Mouse (Mus musculus): ENCODE measurements around the gene Anp32a.

Gene Anp32a

DNA sequence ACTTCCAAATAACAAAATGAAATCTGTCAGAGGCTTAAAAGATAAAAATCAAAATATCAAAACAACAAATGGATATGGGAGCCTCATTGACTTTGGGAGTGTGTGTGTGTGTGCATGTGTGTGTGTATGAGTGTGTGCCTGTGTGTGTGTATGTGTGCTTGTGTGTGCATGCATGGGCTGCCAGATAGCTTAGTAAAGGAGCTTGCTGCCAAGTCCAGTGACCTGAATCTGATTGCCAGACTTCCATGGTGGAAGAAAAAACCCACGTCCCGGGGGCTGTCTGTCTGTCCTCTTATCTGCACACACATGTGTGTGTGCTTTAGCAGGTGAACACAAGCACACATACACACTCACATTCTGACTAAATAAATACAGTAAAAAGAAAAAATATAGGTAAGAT lies 52.4 kb downstream of the Anp32a start:
- ATAC-seq (ENCODE audit: insufficient number of reproducible peaks, low FRiP score, low TSS enrichment): no peak

DNA sequence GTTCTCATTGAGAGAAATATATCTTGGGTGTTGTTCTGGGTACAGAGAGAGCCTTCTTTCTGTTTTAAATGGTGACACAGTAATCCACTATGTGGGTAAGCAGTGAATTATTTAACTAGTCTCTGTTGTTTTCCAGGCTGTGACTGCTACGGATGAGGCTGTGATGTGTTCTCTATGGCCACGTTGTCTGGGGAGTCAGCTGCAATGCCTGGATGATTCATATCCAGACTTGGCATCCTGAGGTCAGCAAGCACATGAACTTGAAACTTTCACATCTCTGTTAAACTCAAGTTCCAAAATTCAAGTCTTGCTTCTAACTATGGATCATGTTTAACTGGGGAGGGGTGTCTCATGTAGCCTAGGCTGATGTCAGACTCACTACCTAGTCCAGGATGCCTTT lies 53.1 kb downstream of the Anp32a start:
- no peak for ATAC-seq (ENCODE audit: insufficient number of reproducible peaks, low FRiP score, low TSS enrichment)

DNA sequence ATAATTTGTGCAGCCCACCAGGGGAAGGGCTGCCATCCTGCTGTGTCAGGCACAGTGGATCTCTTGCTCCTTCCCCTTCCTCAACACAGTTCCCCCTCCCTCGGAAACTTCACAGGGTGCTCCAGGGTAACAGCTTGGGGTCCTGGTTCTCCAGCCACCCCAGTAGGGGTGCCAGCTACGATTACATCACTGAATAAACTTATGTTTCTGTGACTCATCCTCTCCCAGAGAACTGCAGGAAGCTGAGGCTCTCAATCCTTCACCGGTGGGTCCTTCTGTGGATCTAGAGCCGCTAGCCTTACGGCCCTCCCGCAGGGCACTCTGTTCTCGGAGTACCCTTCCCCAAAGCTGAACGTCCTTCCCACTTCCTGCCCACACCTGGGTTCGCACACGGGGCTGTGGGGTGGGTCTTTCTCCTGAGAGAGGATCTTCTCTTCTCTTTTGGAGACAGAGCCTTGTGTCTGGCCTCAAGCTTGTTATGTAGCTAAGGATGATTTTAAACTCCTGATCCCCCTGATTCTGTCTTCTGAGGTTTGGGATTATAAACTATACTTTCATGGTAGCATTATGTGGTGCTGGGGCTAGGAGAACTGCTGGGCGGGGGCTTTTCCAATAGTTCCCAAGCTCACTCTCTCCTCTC lies 59.6 kb downstream of the Anp32a start:
- ATAC-seq (ENCODE audit: insufficient number of reproducible peaks, low FRiP score, low TSS enrichment): no peak

DNA sequence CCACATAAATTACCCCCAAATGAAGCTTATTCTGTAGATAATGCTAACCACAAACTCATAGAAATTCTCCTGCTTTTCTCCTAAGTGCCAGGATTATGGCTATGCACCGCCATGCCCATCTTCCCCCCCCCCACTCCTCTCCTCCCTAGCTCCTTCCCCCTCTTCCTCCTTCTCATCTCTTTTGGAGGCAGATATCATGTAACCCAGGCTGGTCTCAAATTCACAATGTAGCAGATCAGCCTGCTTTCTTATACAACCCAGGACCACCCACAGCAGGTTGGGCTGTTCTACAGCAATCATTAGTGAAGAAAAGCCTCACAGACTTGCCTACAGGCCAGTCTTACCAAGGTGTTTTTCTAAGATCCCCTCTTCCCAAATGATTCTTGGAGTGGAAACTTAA lies 60.5 kb downstream of the Anp32a start:
- ATAC-seq (ENCODE audit: insufficient number of reproducible peaks, low FRiP score, low TSS enrichment): no peak

DNA sequence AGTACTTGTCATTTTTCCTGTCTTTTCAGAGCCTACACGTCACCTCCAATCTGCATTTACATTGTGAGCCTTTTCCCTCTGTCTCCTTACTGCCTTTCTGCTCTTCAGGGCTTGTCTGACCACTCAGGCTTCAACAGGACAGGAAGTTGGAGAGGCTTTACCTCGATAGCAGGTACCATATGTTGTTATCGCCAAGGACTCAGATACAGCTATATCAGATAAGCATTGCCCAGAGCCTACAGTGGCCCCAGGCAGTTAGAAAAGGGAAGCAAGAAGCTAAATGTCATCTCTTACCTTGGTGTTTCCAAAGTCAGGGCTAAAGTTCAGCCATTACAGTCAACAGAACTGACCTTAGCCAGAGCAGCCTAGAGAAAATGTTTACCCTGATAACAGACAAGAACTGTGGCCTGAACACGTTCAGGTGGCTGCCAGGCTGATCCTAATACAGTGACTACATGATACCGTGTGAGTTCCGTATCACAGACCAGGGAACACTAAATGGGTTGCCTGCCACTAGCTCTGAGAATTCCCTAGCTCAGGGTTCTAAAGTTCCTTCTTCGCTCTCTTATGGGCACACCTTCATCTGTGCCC lies 65.4 kb downstream of the Anp32a start:
- no peak for ATAC-seq (ENCODE audit: insufficient number of reproducible peaks, low FRiP score, low TSS enrichment)

DNA sequence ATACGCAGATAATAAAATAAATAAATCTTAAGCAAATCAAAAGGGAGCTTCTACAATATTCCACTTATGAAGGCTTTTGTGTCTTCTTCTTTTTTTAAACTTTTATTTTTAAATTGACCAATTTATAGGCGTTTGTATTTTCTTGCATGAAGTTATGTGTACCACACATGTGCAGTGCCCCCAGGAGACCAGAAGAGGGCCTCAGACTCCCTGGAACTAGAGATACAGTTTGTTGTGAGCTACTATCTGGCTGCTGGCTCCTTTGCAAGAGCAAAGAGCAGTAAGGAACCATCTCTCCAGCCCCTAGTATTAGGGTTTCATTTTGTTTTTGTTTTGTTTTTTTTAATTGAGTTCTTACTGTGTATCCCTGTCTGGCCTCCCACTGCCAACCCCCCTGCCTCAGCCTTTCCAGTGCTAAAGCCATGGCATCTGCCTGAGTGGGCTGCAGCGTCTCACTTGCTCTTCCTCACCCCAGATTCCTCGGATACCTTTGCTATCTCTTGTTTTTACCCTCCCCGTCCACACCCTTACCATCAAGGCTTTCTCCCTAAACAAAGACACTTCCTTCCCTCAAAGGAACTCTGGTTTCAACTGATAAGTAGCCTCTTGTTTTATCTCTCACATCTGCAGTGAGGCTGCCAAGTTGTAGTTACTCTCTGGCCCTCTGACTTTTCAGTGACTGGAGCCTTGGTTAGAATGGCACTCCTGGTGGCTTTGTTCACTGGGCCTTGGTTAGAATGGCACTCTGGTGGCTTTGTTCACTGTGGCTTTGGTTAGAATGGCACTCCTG lies 66.5 kb downstream of the Anp32a start:
- ATAC-seq (ENCODE audit: insufficient number of reproducible peaks, low FRiP score, low TSS enrichment): no peak

DNA sequence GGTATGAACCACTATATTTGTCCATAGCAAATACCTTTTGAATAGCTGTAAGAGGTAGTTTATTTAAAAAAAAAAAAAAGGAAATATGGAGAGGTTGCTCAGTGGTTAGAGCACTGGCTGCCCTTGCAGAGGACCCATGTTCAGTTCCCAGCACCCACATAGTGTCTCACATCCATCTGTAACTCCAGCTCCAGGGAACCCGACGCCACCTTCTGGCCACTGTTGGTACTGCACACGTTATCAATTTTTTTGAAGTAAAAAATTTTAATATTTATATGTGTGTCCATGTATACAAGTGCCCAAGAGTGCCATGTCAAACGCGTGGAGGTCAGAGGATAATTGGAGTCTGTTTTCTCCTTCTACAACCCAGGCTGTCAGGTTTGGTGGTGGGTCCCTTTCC lies 77.6 kb downstream of the Anp32a start:
- no peak for ATAC-seq (ENCODE audit: insufficient number of reproducible peaks, low FRiP score, low TSS enrichment)

DNA sequence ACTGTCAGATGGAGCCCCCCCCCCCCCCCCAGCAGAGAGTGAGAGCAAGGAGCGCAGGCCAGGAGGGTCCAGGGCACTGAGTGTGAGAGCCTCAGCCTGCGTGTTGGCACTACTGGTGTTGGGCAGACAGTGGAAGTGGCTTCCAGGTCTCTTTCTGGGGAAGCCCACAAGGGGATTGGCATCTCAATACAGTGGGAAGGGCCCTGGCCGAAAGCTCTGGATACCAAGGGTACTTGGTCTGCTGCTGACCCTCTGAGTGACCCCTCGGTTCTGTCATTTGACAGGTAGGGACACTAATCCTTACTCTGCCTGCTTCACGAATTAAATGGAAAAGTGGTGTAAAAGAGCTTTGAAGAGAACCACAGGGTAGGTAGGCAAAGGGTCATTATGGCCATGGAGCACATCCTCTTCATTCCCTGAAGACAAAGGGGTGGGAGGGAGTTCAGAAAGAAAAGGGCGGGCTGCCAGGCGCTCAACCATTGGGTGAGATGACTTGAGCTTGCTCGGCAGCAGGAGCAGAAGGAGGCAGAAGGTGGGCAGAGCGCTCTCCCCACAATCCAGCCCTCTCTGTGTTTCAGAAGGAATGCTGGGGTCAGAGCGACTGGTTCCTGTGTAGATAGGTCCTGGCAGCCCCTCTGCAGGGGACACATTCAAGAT lies 79.3 kb downstream of the Anp32a start:
- ATAC-seq (ENCODE audit: insufficient number of reproducible peaks, low FRiP score, low TSS enrichment): no peak

DNA sequence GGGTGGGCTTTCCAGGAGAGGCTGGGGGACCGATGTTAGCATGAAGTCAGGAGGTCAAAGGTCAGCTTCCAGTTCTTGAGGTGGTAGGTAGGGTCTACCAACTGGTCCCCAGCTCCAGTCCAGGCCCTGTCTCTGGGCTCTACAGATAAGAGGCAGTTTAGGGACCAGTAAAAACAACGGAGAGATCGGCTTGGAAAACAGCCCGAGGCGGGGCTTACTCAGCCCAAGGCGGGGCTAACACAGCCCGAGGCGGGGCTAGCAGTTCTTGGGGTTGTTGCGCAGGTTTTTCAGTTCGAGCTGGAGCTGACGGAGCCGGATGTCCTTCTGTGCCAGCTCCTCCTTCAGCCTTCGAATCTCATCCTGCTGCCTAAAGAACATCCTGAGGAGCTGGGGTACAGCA lies 79.9 kb downstream of the Anp32a start:
- ATAC-seq (ENCODE audit: insufficient number of reproducible peaks, low FRiP score, low TSS enrichment): no peak

DNA sequence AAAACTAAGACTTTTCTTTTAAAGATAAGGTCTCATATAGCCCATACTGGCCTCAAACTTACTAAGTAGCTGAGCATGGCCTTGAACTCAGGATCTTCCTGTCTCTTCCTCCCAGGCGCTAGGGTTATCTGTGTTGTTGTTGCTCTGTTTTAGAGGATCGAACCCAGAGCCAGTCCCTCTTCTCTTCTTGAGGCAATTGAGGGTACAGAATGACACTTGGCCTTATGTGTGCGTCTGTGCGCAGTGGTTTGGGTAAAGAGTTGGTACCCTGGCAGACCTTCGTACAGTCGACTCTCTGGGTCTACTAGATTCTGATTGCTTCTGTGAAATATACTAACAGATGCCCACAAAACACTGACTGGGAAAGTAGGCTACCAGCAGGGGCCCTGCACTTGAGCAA lies 80.8 kb downstream of the Anp32a start:
- no peak for ATAC-seq (ENCODE audit: insufficient number of reproducible peaks, low FRiP score, low TSS enrichment)

DNA sequence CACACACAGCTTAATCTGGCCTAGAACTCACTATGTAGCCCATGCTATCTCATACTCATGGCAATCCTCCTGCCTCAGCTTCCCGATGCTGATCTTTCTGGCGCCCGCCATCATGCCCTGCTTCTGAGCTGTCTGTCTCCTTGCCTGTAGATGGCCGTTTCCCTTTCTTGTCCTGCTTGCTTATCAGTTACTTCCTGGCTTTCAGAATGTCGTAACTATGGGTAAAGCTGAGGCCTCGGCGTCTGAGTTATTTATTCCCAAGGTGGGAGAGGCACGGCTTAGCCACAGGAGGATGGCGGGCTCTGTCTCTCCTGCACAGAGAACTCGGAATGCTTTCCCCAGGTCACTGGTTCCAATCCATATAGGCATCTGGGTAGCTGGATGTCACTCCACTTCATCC lies 81.8 kb downstream of the Anp32a start:
- no peak for ATAC-seq (ENCODE audit: insufficient number of reproducible peaks, low FRiP score, low TSS enrichment)

DNA sequence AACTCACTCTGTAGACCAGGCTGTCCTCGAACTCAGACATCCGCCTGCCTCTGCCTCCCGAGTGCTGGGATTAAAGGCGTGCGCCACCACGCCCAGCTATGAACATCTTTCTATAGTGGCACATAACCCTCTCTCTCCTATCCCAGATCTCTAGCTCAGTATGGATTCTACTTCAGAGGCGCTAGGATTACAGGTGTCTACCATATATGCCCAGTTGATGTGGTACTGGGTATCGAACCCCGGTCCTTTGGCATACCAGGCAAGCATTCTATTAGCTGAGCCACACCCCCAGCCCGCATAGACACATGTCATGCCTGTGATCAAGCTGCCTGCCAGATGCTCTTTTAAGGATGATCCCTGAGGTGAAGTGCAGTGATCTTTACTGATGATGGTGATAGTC lies 82.8 kb downstream of the Anp32a start:
- no peak for ATAC-seq (ENCODE audit: insufficient number of reproducible peaks, low FRiP score, low TSS enrichment)

DNA sequence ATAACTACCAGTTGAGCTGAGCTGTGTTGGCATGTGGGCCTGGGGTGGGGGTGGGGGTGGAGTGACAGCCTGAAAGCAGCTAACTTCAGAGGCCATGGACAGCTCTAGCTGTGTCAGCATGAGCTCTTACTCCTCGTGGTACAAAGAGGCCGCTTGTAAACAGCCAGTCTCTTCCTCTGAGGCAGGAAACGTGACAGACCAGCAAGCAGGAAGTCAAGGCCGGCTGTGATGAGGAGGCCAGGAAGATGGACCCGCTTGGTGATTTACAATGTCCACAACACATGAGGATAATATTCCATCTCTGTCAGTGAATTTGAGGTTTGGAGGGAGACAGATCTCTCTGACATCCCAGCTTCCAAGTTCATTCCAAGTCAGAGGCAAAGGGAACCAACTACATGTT lies 84.2 kb downstream of the Anp32a start:
- ATAC-seq (ENCODE audit: insufficient number of reproducible peaks, low FRiP score, low TSS enrichment): no peak

DNA sequence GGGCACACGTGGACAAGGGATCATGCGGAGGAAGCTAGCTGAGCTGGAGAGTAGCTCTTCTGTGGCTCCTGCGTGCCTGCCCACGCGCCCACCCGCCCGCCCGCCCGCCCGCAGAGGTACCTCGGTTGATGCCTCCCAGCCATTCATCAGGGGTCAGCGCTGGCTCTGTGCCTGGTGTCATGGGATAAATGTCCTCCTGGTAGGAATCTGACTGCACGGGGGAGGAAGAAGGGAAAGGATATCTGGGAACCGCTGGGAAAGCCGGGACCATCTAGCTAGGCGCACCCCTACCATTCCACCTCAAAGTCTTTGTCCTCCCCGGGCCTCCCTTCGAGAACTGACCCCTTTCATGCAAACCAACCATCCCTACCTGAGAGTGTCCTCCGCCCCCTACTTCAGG lies 84.9 kb downstream of the Anp32a start:
- no peak for ATAC-seq (ENCODE audit: insufficient number of reproducible peaks, low FRiP score, low TSS enrichment)

DNA sequence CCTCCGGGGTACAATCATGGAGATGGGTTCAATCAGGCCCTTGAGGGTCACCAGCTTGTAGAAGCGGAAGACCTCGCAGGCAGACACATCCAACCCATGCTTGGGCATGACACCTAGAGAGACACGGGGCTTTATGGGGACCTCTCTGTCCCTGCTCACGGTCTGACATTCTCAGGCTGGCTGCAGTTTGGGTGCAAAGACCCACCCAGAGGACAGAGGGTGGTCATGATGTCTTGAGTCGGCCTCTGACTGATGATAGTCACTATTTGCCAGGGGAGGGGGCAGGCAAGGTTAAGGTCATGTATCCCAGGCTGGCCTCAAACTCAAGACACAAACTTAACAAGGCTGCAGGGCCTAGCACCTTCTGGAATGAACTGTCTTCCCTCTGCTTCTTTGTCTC lies 85.4 kb downstream of the Anp32a start:
- no peak for ATAC-seq (ENCODE audit: insufficient number of reproducible peaks, low FRiP score, low TSS enrichment)

DNA sequence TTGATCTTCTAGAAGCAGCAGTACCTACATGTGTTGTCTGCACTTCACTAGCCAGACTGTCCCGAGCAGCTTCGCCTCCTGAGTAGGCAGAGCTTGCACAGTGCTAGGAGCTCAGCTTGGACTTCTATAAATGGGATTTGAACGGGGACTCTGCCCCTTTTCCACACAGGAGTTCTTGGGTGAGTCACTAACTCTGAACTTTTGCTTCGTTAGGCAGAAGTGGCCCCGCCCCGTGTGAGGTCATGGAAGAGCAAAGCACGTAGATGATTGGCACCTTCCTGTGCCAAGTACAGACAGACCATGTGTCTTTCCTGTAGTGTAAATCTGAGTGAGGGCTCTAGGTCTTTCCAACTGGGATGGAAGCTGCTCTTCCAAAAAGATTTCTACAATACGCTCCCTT lies 85.9 kb downstream of the Anp32a start:
- no peak for ATAC-seq (ENCODE audit: insufficient number of reproducible peaks, low FRiP score, low TSS enrichment)
